Mouse (Mus musculus) forebrain, embryonic 12.5 days (tissue): ENCODE results near the gene Ins2. TPM values are rescaled to one million over a fixed set of nuclear protein-coding genes. Genes with fewer than 3 reads are reported as not detected.

Source experiments
- ATAC-seq: fragments of 200-750 bp; cut with Nextera tagmentation; 2 replicates; pipeline ENCODE4 v1.8.0; 2017; ENCODE audit warnings: moderate TSS enrichment; ENCODE audit not compliant: low FRiP score
- H3K27ac ChIP-seq: fragments of 300-500 bp; sonication (generic); 2 replicates; pipeline ENCODE4 v1.5.1; 2016; ENCODE audit warnings: mild to moderate bottlenecking
- H3K27me3 ChIP-seq: fragments of 300-500 bp; sonication (generic); 2 replicates; pipeline ENCODE4 v1.6.1; 2016; ENCODE audit warnings: mild to moderate bottlenecking
- H3K36me3 ChIP-seq: fragments of 300-500 bp; sonication (generic); replicated peaks from 2 replicates; pipeline ENCODE4 v1.6.1; 2016; ENCODE audit warnings: mild to moderate bottlenecking
- H3K4me1 ChIP-seq: fragments of 300-500 bp; sonication (generic); 2 replicates; pipeline ENCODE4 v1.6.1; 2016
- H3K4me2 ChIP-seq: fragments of 300-500 bp; sonication (generic); 2 replicates; pipeline ENCODE4 v1.6.1; 2016; ENCODE audit warnings: mild to moderate bottlenecking, moderate library complexity
- H3K4me3 ChIP-seq: fragments of 300-500 bp; sonication (generic); replicated peaks from 2 replicates; pipeline ENCODE4 v1.5.1; 2016; ENCODE audit warnings: mild to moderate bottlenecking
- H3K9ac ChIP-seq: fragments of 300-500 bp; sonication (generic); 2 replicates; pipeline ENCODE4 v1.6.1; 2016; ENCODE audit warnings: mild to moderate bottlenecking
- H3K9me3 ChIP-seq: fragments of 300-500 bp; sonication (generic); 2 replicates; pipeline ENCODE4 v1.6.1; 2016
- WGBS: fragments of 180-500 bp; shearing (Covaris S2); methylation state at CpG from one replicate; pipeline ENCODE4 v1.1.7; 2016; 5-methylcytosine and 5-hydroxymethylcytosine counted together
- microRNA counts: library from miRNA; unstranded; fragments of <30 nt; microRNA quantifications from one replicate; lab custom pipeline; 2017
- microRNA-seq: library from miRNA; unstranded; fragments of <30 nt; microRNA quantifications from one replicate; pipeline ENCODE4, GENCODE M21; 2017
- polyA plus RNA-seq: library from polyadenylated mRNA; unstranded; fragments of >200 nt; fragmentation: Nextera tagmentation; extraction: Ambion mirVana; gene quantifications from 2 replicates; pipeline ENCODE4 v1.2.1, GENCODE M21; 2016

Ins2 gene
- polyA plus RNA-seq, 1 experiment from 2014 or later: not detected

DNA sequence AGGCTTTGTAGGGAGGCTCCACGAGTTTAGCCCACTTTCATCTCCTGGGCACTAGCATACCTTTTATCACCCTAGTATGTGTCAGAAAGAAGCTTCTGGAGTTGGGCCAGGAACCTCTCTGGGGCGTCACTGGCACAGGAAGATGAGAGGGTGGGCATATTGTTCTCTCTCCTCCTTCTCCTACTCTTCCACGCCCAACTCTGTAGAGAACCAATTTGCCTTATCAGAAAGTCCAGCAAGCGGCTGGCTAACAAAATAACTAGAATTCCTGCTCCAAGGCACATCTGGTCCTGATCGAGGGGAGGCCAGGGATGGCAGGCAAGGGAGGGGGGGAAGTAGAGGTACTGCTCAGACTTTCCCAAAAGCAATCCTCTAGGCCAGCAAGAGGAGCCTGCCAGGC lies 98.1 kb downstream of the Ins2 start:
- peaks cover 14% of the 10 kb centered on the region; the same call in 1 of the 2 replicates for H3K27me3 ChIP-seq
- no peak for ATAC-seq
- no peak overlapping the region for H3K4me3 ChIP-seq
- no peak overlapping the region for H3K9ac ChIP-seq
- no peaks in the 10 kb centered on the region for H3K4me1 ChIP-seq
- no peak overlapping the region for H3K27ac ChIP-seq
- no peak overlapping the region for H3K4me2 ChIP-seq
- H3K9me3 ChIP-seq: no peaks in the 10 kb centered on the region
- 68% methylated on average over 5 of the region's 5 CpGs for WGBS
- no peaks in the 10 kb centered on the region for H3K36me3 ChIP-seq

DNA sequence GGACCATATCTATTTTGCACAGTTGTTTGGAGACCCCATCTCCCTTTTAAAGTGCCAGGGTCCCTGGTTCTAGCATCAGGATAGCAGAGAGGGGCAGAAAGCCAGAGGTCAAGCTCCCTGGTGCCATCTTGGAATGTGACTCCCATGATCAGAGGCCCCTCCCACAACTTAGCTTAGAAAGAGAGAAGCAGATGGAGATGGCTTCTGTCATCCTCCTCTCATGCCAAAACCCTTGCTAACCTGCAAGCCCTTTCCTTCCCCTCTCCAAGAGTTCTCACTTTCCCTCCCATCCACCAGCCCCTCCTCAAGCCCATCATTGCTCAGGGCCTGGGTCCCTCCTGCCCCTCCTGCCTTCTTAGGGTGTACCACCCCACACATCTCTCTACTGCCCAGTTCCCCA lies 107.0 kb downstream of the Ins2 start:
- H3K9me3 ChIP-seq: no peaks in the 10 kb centered on the region
- H3K27ac ChIP-seq: no peak overlapping the region
- no peak overlapping the region for H3K9ac ChIP-seq
- 0 out of 2 replicates have a peak, but pooled peaks cover 4% of the 10 kb centered on the region for H3K4me1 ChIP-seq
- no peak for ATAC-seq
- H3K4me3 ChIP-seq: no peak overlapping the region
- H3K27me3 ChIP-seq: no peaks in the 10 kb centered on the region
- no peak overlapping the region for H3K4me2 ChIP-seq
- H3K36me3 ChIP-seq: no peaks in the 10 kb centered on the region

GRCm38 (mm10) chr7:142630691-142631090 lies 112.5 kb downstream of the Ins2 start:
- ATAC-seq: no peak
- Histone ChIP-seq H3K4me3 (no peak overlapping the region), H3K27ac (no peak overlapping the region), H3K9ac (no peak overlapping the region), H3K27me3 (no peaks in the 10 kb centered on the region), H3K9me3 (no peaks in the 10 kb centered on the region), H3K36me3 (no peaks in the 10 kb centered on the region), H3K4me2 (no peak overlapping the region), H3K4me1 (no peaks in the 10 kb centered on the region)
- 88% methylated on average over 10 of the region's 10 CpGs for whole genome bisulfite sequencing

GRCm38 (mm10) chr7:142629806-142630205 lies 113.4 kb downstream of the Ins2 start:
- H3K9me3 ChIP-seq: no peaks in the 10 kb centered on the region
- no peak for ATAC-seq
- 87% methylated on average over 6 of the region's 6 CpGs for WGBS
- no peak overlapping the region for H3K9ac ChIP-seq
- H3K4me2 ChIP-seq: no peak overlapping the region
- H3K36me3 ChIP-seq: no peaks in the 10 kb centered on the region
- no peaks in the 10 kb centered on the region for H3K4me1 ChIP-seq
- H3K27ac ChIP-seq: no peak overlapping the region
- no peak overlapping the region for H3K4me3 ChIP-seq
- H3K27me3 ChIP-seq: no peaks in the 10 kb centered on the region

MicroRNA genes within 50 kb of the gene (microRNA counts, 519-probe panel; counts per million panel counts)
- microRNA mmu-miR-483 (lab: Ali Mortazavi, UCI): not detected

Small RNAs within 50 kb of the gene (microRNA-seq; reads per million reads assigned to microRNA genes)
- 389 reads per million, percentile 66 among the genes with 10 or more reads in this experiment for gene Mir483

Other genes with a start within 250 kb of the Ins2 start
- 0.78 TPM in 1 of 2 replicates, not detected in the other for gene Tnnt3, start 244.5 kb downstream of the Ins2 start, polyA plus RNA-seq
- gene Mrpl23, start 210.7 kb downstream of the Ins2 start, polyA plus RNA-seq: 10.8 and 15.9 TPM in 2 replicates
- gene Igf2, start 76.6 kb downstream of the Ins2 start, polyA plus RNA-seq: 94.7 and 122 TPM in 2 replicates
- not detected in 2 replicates for gene Gm49394, start 73.4 kb downstream of the Ins2 start, polyA plus RNA-seq
- 13.9 and 17.8 TPM in 2 replicates for gene Th, start 187.7 kb upstream of the Ins2 start, polyA plus RNA-seq
- gene Ascl2, start 225.9 kb upstream of the Ins2 start, polyA plus RNA-seq: 0.17 and 0.40 TPM in 2 replicates